Mouse (Mus musculus) liver, embryonic 14.5 days (tissue): ENCODE measurements around the gene Dennd1a. TPM values are rescaled to one million over a fixed set of nuclear protein-coding genes. Genes with fewer than 3 reads are reported as not detected.

Experiments
- ATAC-seq: fragments of 200-750 bp; cut with Nextera tagmentation; 2 replicates; pipeline ENCODE4 v1.8.0; 2017; ENCODE audit warnings: moderate number of reproducible peaks, mild to moderate bottlenecking, moderate library complexity; ENCODE audit not compliant: insufficient read depth
- DNase-seq, 3 experiments: peaks; one replicate each; pipeline ENCODE4 v3.0.0-alpha.2; 2012 to 2013; ENCODE audit warnings: low read depth in 3 of 3, low spot score in 3 of 3
- H3K27ac ChIP-seq: fragments of 300-500 bp; sonication (generic); 2 replicates; pipeline ENCODE4 v1.5.1; 2014; ENCODE audit warnings: moderate library complexity, mild to moderate bottlenecking, control low read depth, inconsistent platforms
- H3K27me3 ChIP-seq: fragments of 300-500 bp; sonication (generic); 2 replicates; pipeline ENCODE4 v1.6.1; 2014; ENCODE audit warnings: mild to moderate bottlenecking, low read length, moderate library complexity; ENCODE audit not compliant: control insufficient read depth, insufficient read depth
- H3K36me3 ChIP-seq: fragments of 300-500 bp; sonication (generic); replicated peaks from 2 replicates; pipeline ENCODE4 v1.6.1; 2014; ENCODE audit warnings: low read depth; ENCODE audit not compliant: control insufficient read depth, insufficient read depth
- H3K4me1 ChIP-seq, 2 experiments: fragments of 200-500 bp in 1 of 2; fragments of 300-500 bp in 1 of 2; sonication (generic) in 1 of 2; replicated peaks; 2 replicates each; pipeline ENCODE4 v1.6.1; 2012 to 2014; ENCODE audit warnings: antibody characterized with exemption in 1 of 2, inconsistent platforms in 1 of 2, low read length in 1 of 2; ENCODE audit not compliant: control insufficient read depth in 2 of 2, insufficient read depth in 2 of 2
- H3K4me2 ChIP-seq: fragments of 300-500 bp; sonication (generic); 2 replicates; pipeline ENCODE4 v1.6.1; 2014; ENCODE audit warnings: low read depth, mild to moderate bottlenecking, control low read depth, moderate library complexity
- H3K4me3 ChIP-seq, 2 experiments: fragments of 200-500 bp in 1 of 2; fragments of 300-500 bp in 1 of 2; sonication (generic) in 1 of 2; 2 replicates each; pipeline ENCODE4 v1.5.1; 2012 to 2014; ENCODE audit warnings: low read depth in 2 of 2, low read length in 2 of 2, mild to moderate bottlenecking in 2 of 2, control low read depth in 1 of 2, inconsistent platforms in 1 of 2, moderate library complexity in 1 of 2; ENCODE audit not compliant: insufficient read depth in 1 of 2
- H3K9ac ChIP-seq: fragments of 300-500 bp; sonication (generic); replicated peaks from 2 replicates; pipeline ENCODE4 v1.6.1; 2014; ENCODE audit warnings: mild to moderate bottlenecking, control low read depth, moderate library complexity
- H3K9me3 ChIP-seq: fragments of 300-500 bp; sonication (generic); 2 replicates; pipeline ENCODE4 v1.6.1; 2016; ENCODE audit warnings: low read length, mixed read lengths; ENCODE audit not compliant: control insufficient read depth
- CTCF ChIP-seq: IDR thresholded peaks from 2 replicates; pipeline ENCODE4 v1.5.1; 2016; ENCODE audit warnings: antibody characterized with exemption, low read depth, control low read depth
- EP300 ChIP-seq: IDR thresholded peaks from 2 replicates; pipeline ENCODE4 v1.6.1; 2016; ENCODE audit warnings: antibody characterized with exemption, low read depth
- WGBS: fragments of 180-500 bp; shearing (Covaris S2); extraction: QIAGEN DNeasy Blood & Tissue Kit; methylation state at CpG from one replicate; pipeline ENCODE4 v1.1.7; 2014; ENCODE audit not compliant: insufficient replicate concordance; 5-methylcytosine and 5-hydroxymethylcytosine counted together
- polyA plus RNA-seq, 2 experiments: library from polyadenylated mRNA; depleted of rRNA in 1 of 2; stranded (reverse) in 1 of 2; unstranded in 1 of 2; fragments of >200 nt; fragmentation: Nextera tagmentation in 1 of 2; extraction: Ambion mirVana in 1 of 2; gene quantifications; 2 replicates each; pipeline versions ENCODE4 v1.2.1 to v1.2.3; 2012 to 2014

Gene Dennd1a
- polyA plus RNA-seq, 2 experiments: 5.5 to 6.5 TPM

DNA sequence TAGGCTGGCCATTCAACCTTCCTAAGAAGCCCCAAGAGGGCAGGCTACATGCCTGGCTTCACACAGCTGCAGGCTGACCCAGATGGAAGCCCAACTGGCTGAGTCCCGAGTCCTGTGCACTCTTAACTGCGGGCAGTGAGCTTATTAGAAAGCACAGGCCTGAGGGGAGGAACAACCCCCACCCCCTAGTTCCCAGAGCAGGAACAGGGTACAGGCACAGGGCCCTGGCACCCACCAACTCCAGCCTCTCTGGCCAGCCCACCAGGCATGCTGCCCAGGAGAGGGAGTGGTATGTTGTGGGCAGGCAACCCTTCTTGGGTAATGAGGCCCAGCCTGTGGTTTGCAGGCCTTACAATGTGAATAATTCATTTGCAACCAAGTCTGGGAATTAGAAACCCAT is 518.3 kb downstream of the Dennd1a start:
- no peaks in the 10 kb centered on the region for H3K36me3 ChIP-seq
- no peak overlapping the region for H3K4me3 ChIP-seq
- H3K4me2 ChIP-seq: no peak overlapping the region
- DNase-seq (no peak), ATAC-seq (no peak)
- WGBS: 61% methylated on average over 2 of the region's 2 CpGs
- no peaks in the 10 kb centered on the region for H3K27me3 ChIP-seq
- H3K9ac ChIP-seq: no peak overlapping the region
- H3K27ac ChIP-seq: no peak overlapping the region
- H3K9me3 ChIP-seq: no peaks in the 10 kb centered on the region
- peaks cover 0 to 8% of the 10 kb centered on the region in 2 experiments; a peak in 2 of 4 replicates for H3K4me1 ChIP-seq
- no peak for TF ChIP-seq CTCF
- no peak for TF ChIP-seq EP300

DNA sequence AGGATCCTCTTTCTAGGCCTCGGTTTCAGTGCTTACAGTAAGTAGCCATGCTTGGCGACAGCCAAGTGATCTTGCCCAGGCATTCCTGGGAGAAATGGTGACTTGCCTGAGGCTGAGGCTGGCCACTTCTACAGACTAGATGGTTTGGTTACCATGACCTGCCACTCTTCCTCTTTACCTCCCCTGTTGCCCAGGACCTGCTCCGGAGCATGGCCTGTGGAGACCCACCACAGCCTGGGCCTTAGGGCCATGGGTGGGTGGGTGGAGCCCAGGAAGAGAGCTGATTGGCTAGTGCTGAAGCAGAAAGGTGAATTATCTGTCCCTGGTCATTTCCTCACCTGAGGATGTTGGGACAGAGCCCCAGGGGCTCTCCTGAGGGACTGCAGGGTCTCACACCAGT is 519.5 kb downstream of the Dennd1a start:
- no peak overlapping the region for H3K27ac ChIP-seq
- ATAC-seq: no peak
- H3K4me2 ChIP-seq: no peak overlapping the region
- no peak overlapping the region for H3K9ac ChIP-seq
- WGBS: 50% methylated on average over 3 of the region's 3 CpGs
- TF ChIP-seq CTCF (no peak), EP300 (no peak)
- peaks cover 0 to 8% of the 10 kb centered on the region in 2 experiments; a peak in 2 of 4 replicates for H3K4me1 ChIP-seq
- DNase-seq: no peak
- H3K4me3 ChIP-seq: no peak overlapping the region
- no peaks in the 10 kb centered on the region for H3K27me3 ChIP-seq
- H3K36me3 ChIP-seq: no peaks in the 10 kb centered on the region
- no peaks in the 10 kb centered on the region for H3K9me3 ChIP-seq

DNA sequence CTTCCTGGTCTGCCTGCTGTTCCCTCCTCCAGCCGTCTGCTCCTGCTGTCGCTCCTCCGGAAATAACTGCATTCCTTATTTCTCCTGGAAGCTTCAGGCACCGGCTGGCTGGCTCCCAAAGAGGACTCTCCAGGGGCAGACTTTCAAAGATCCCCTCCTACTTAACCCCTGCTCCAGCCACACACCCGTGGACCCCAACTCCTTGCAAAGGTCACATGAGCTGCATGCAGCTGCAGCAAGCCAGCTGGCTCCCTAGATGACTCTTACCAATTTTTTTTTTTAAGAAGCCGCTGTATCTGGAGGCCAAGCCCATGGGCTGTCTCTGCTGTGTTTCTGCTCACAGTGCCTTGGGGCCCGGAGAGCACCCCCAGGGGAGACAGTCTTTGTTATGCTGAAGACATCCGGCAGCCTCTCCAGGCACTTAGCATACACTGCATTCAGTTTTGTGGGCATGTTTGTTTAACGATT is 520.1 kb downstream of the Dennd1a start:
- H3K27ac ChIP-seq: no peak overlapping the region
- H3K9ac ChIP-seq: no peak overlapping the region
- H3K36me3 ChIP-seq: no peaks in the 10 kb centered on the region
- peaks cover 0 to 8% of the 10 kb centered on the region in 2 experiments; a peak in 2 of 4 replicates for H3K4me1 ChIP-seq
- TF ChIP-seq CTCF (no peak), EP300 (no peak)
- no peak for ATAC-seq
- 44% methylated on average over 9 of the region's 9 CpGs for WGBS
- no peak overlapping the region for H3K4me2 ChIP-seq
- no peaks in the 10 kb centered on the region for H3K9me3 ChIP-seq
- DNase-seq: no peak
- H3K4me3 ChIP-seq: no peak overlapping the region
- H3K27me3 ChIP-seq: no peaks in the 10 kb centered on the region

DNA sequence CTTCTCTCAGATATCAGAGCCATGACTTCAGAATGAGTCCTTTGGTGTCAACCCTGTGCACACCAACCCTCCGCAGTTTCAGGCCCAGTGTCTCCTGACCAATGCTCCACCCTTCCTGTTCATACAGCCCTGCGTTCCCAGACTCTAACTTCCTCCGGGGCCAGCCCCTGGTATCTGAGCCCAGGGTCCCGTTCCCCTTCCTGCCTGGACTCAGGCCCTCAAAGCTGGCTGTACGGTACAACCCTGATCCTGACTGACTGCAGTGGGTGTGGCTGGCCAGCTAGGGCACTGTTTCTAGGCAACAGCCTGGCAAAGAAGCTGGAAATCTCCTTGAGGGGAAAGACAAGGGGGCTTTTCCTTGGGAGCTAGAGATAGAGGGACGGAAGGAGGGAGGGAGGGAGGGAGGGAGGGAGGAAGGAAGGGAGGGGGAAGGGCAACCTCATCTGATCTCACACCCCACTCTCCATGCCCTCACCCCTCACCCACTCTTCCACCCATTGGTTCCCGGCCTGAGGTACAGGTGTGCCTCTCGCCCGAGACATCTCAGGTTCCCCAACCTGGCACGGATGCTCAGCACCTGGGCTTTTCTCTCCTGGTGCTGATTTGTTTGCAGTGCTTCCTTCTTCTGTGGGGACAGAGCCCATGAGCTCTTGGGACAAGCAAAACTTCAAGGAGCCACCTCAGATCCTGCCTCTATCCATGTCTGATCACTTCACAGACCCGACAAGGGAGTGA is 521.0 kb downstream of the Dennd1a start:
- H3K27ac ChIP-seq: no peak overlapping the region
- H3K36me3 ChIP-seq: no peaks in the 10 kb centered on the region
- no peak for TF ChIP-seq CTCF
- no peak for TF ChIP-seq EP300
- no peaks in the 10 kb centered on the region for H3K9me3 ChIP-seq
- ATAC-seq (no peak), DNase-seq (no peak)
- 24% methylated on average over 10 of the region's 11 CpGs for WGBS
- H3K27me3 ChIP-seq: no peaks in the 10 kb centered on the region
- H3K4me3 ChIP-seq: no peak overlapping the region
- no peak overlapping the region for H3K4me2 ChIP-seq
- H3K9ac ChIP-seq: no peak overlapping the region
- peaks cover 0 to 4% of the 10 kb centered on the region in 2 experiments; a peak in 1 of 4 replicates for H3K4me1 ChIP-seq

DNA sequence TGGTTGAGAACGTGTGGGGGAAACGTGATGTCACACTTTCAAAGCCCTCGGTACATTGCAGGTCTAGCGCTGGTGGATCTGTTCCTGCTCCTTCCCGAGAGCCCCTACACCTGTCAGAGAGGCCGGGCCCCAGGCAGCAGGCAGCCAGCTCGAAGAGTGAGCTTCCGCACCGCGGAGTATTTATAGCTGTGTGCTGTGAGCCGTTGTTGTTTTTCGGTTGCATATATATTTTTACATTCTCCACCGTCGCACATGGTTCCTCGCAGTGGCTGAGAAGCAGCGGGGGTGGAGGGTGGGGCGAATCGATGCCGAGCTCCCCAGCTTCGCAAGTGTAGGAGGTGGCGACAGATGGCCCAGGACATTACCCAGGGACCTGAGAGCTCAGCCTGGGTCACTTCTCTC is 522.1 kb downstream of the Dennd1a start:
- WGBS: 14% methylated on average over 21 of the region's 21 CpGs
- Histone ChIP-seq H3K9ac (no peak overlapping the region), H3K4me2 (no peak overlapping the region), H3K9me3 (no peaks in the 10 kb centered on the region), H3K4me3 (no peak overlapping the region), H3K27me3 (no peaks in the 10 kb centered on the region), H3K27ac (no peak overlapping the region), H3K4me1 (peaks cover 0 to 4% of the 10 kb centered on the region in 2 experiments; a peak in 1 of 4 replicates), H3K36me3 (no peaks in the 10 kb centered on the region)
- ATAC-seq: no peak
- no peak for DNase-seq
- TF ChIP-seq EP300 (no peak), CTCF (no peak)
